Mouse (Mus musculus) heart, adult 9 months (tissue): ENCODE measurements around the gene Ap2a1.

ENCODE experiments used
- DNase-seq, 2 experiments: peaks; one replicate each; pipeline ENCODE4 v3.0.0; 2022; ENCODE audit warnings: low spot score in 2 of 2

The Ap2a1 gene

GRCm38 (mm10) chr7:44929204-44930151, at the start of gene Ap2a1:
Gene Ap2a1 (minus strand): TSS chr7:44929496.
- DNase-seq, result peak; percentile 100

GRCm38 (mm10) chr7:44978300-44978699, 49.0 kb upstream of the Ap2a1 start:
- DNase-seq, result no peak

GRCm38 (mm10) chr7:44975117-44975419, 45.8 kb upstream of the Ap2a1 start:
- DNase-seq, result no peak

GRCm38 (mm10) chr7:44974383-44975116, 45.3 kb upstream of the Ap2a1 start, which contains the start of gene Cpt1c:
Gene Cpt1c (minus strand): TSS chr7:44974851.
- peak; percentile 71 to 74 for DNase-seq

- DNase-seq, result no peak
Measured at GRCm38 (mm10) chr7:44973415-44974130, 44.3 kb upstream of the Ap2a1 start.

GRCm38 (mm10) chr7:44971142-44971541, 41.8 kb upstream of the Ap2a1 start:
- DNase-seq, result no peak

- peak; percentile 86 to 89 for DNase-seq
Measured at GRCm38 (mm10) chr7:44970231-44970691, 41.0 kb upstream of the Ap2a1 start.

- no peak for DNase-seq
Measured at GRCm38 (mm10) chr7:44966638-44967037, 37.3 kb upstream of the Ap2a1 start.

- no peak for DNase-seq
Measured at GRCm38 (mm10) chr7:44965975-44966374, 36.7 kb upstream of the Ap2a1 start.

- no peak for DNase-seq
Measured at GRCm38 (mm10) chr7:44964990-44965389, 35.7 kb upstream of the Ap2a1 start.

- no peak for DNase-seq
Measured at GRCm38 (mm10) chr7:44962831-44963230, 33.5 kb upstream of the Ap2a1 start.

- DNase-seq, result no peak
Measured at GRCm38 (mm10) chr7:44962337-44962736, 33.0 kb upstream of the Ap2a1 start.

GRCm38 (mm10) chr7:44960512-44960910, 31.2 kb upstream of the Ap2a1 start:
- no peak for DNase-seq

GRCm38 (mm10) chr7:44959874-44960511, 30.7 kb upstream of the Ap2a1 start:
- no peak for DNase-seq

- no peak for DNase-seq
Measured at GRCm38 (mm10) chr7:44959281-44959680, 30.0 kb upstream of the Ap2a1 start.

GRCm38 (mm10) chr7:44958208-44958607, 28.9 kb upstream of the Ap2a1 start:
- DNase-seq, result peak in 1 of 2 experiments; percentile 44

GRCm38 (mm10) chr7:44957183-44957835, 28.0 kb upstream of the Ap2a1 start:
- peak; percentile 69 to 75 for DNase-seq

GRCm38 (mm10) chr7:44956266-44956665, 27.0 kb upstream of the Ap2a1 start:
- DNase-seq, result no peak

GRCm38 (mm10) chr7:44955628-44956027, 26.3 kb upstream of the Ap2a1 start:
- DNase-seq, result no peak

- DNase-seq, result no peak
Measured at GRCm38 (mm10) chr7:44954091-44954885, 25.0 kb upstream of the Ap2a1 start.
